In the genomic region with DNA sequence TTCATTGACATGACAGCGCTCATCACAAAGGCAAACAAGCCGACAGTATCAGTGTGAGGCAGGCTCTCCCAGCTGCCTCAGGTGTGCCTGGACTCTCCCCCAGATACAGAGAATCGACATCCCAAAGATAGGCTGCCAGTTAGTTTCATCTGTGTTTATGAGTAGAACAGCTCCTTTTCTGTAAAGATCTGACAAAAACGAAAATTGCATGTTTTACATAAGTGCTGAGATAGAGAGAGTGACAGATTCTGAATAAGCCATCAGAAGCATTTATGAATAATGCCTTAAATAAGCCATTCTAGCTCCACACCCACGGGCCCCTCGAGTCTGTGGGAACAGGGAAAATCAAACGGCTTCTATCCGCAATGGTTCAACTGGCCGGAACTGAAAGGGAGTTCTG, we compare ENCODE assay signal across 27 mouse cellular contexts. TPM values are rescaled to one million over a fixed set of nuclear protein-coding genes. Genes with fewer than 3 reads are reported as not detected.
DNase-seq lines count a peak whose midpoint lies in the region; ATAC-seq lines count a peak whose summit lies in the region.
"Had no signal": no experiment of that assay in that cellular context is flagged by ENCODE, and none has a peak within 500 bp of the region (broad histone marks: within the 10 kb centered on the region; RNA-seq: fewer than 3 reads in every experiment).

No protein-coding gene starts in this region.

- DNase-seq in frontal cortex, postnatal 10 days (ENCODE audit: low spot score in 2 of 2) = no peak
- DNase-seq in midbrain, embryonic 11.5 days (ENCODE audit: low spot score, missing footprints) = peak; percentile 67
- DNase-seq in cerebellum, postnatal 14 days = no peak
- no peak for DNase-seq in urinary bladder, postnatal 4 days (ENCODE audit: low spot score in 2 of 2)
- DNase-seq: adrenal gland, postnatal 25 days; cerebellum, adult 2 months; cerebellum, postnatal 25 days; gastrocnemius, postnatal 10 days; kidney, adult 18-20 months; kidney, postnatal 36 days; thymus, adult 2 months; thymus, postnatal 36 days had no signal

- ATAC-seq in frontal cortex, adult (ENCODE audit: low TSS enrichment) = peak; percentile 66
- no peak for ATAC-seq in midbrain, embryonic 11.5 days (ENCODE audit: low FRiP score)
- no peak for ATAC-seq in midbrain, embryonic 16.5 days
- ATAC-seq in forebrain, embryonic 16.5 days = peak; percentile 72
- ATAC-seq: CD4-positive, CD25-positive, alpha-beta regulatory T cell, adult 4 months; hindbrain, embryonic 16.5 days had no signal

- no peaks in the 10 kb centered on the region for H3K4me1 ChIP-seq in midbrain, embryonic 11.5 days (ENCODE audit: control insufficient read depth, insufficient read depth, low read length)
- no peaks in the 10 kb centered on the region for H3K4me1 ChIP-seq in midbrain, embryonic 16.5 days (ENCODE audit: control insufficient read depth, insufficient read depth, low read length)
- peaks cover 10% of the 10 kb centered on the region; the same call in 1 of the 2 replicates for H3K4me1 ChIP-seq in forebrain, embryonic 16.5 days (replicated peaks; ENCODE audit: control insufficient read depth, insufficient read depth, low read length)
- H3K4me1 ChIP-seq: heart, embryonic 10.5 days; heart, embryonic 15.5 days; limb, embryonic 13.5 days; midbrain, embryonic 12.5 days; neural tube, embryonic 13.5 days had no signal

- H3K4me3 ChIP-seq in midbrain, embryonic 11.5 days (ENCODE audit: low read depth, low read length) = no peak overlapping the region
- no peak overlapping the region for H3K4me3 ChIP-seq in midbrain, embryonic 16.5 days (ENCODE audit: low read depth, low read length)
- H3K4me3 ChIP-seq in forebrain, embryonic 16.5 days (replicated peaks; ENCODE audit: low read length) = no peak overlapping the region
- H3K4me3 ChIP-seq: heart, embryonic 10.5 days; heart, embryonic 15.5 days; left cerebral cortex, adult 2 months; limb, embryonic 13.5 days; lung, embryonic 15.5 days; midbrain, embryonic 12.5 days; neural tube, embryonic 13.5 days had no signal

- no peaks in the 10 kb centered on the region for H3K36me3 ChIP-seq in midbrain, embryonic 11.5 days (ENCODE audit: control insufficient read depth, insufficient read depth, low read length)
- no peaks in the 10 kb centered on the region for H3K36me3 ChIP-seq in midbrain, embryonic 16.5 days (ENCODE audit: control insufficient read depth, insufficient read depth, low read length)
- no peaks in the 10 kb centered on the region for H3K36me3 ChIP-seq in forebrain, embryonic 16.5 days (ENCODE audit: control insufficient read depth, insufficient read depth)
- H3K36me3 ChIP-seq: heart, embryonic 10.5 days; heart, embryonic 15.5 days; limb, embryonic 13.5 days; lung, embryonic 15.5 days; midbrain, embryonic 12.5 days; neural tube, embryonic 13.5 days had no signal

- H3K4me2 ChIP-seq in midbrain, embryonic 11.5 days = no peak overlapping the region
- H3K4me2 ChIP-seq in midbrain, embryonic 16.5 days (ENCODE audit: low read length) = no peak overlapping the region
- no peak overlapping the region for H3K4me2 ChIP-seq in forebrain, embryonic 16.5 days (ENCODE audit: low read length)
- H3K4me2 ChIP-seq: heart, embryonic 15.5 days; limb, embryonic 13.5 days; liver, embryonic 11.5 days; lung, embryonic 15.5 days; midbrain, embryonic 12.5 days; neural tube, embryonic 13.5 days had no signal

- no peak overlapping the region for H3K27ac ChIP-seq in midbrain, embryonic 11.5 days (ENCODE audit: low read depth, low read length)
- H3K27ac ChIP-seq in midbrain, embryonic 16.5 days (ENCODE audit: low read length) = no peak overlapping the region
- H3K27ac ChIP-seq in forebrain, embryonic 16.5 days (ENCODE audit: low read length) = no peak overlapping the region
- H3K27ac ChIP-seq: heart, embryonic 10.5 days; heart, embryonic 15.5 days; left cerebral cortex, adult 2 months; limb, embryonic 13.5 days; lung, embryonic 15.5 days; midbrain, embryonic 12.5 days; neural tube, embryonic 13.5 days; stomach, postnatal 0 days had no signal

- H3K9ac ChIP-seq in midbrain, embryonic 11.5 days (ENCODE audit: low read length) = no peak overlapping the region
- H3K9ac ChIP-seq in midbrain, embryonic 16.5 days (ENCODE audit: low read depth, low read length) = no peak overlapping the region
- H3K9ac ChIP-seq in forebrain, embryonic 16.5 days (replicated peaks; ENCODE audit: low read depth, low read length) = no peak overlapping the region
- H3K9ac ChIP-seq: heart, embryonic 15.5 days; limb, embryonic 13.5 days; lung, embryonic 15.5 days; midbrain, embryonic 12.5 days; neural tube, embryonic 13.5 days had no signal

- H3K9me3 ChIP-seq in midbrain, embryonic 11.5 days (ENCODE audit: control insufficient read depth, low read length) = no peaks in the 10 kb centered on the region
- no peaks in the 10 kb centered on the region for H3K9me3 ChIP-seq in midbrain, embryonic 16.5 days (replicated peaks; ENCODE audit: control insufficient read depth, low read length, poor library complexity, severe bottlenecking)
- 0 out of 2 replicates have a peak, but pooled peaks cover 2% of the 10 kb centered on the region for H3K9me3 ChIP-seq in forebrain, embryonic 16.5 days (ENCODE audit: control insufficient read depth, low read length)
- H3K9me3 ChIP-seq: heart, embryonic 10.5 days; heart, embryonic 15.5 days; lung, embryonic 15.5 days had no signal

- no peaks in the 10 kb centered on the region for H3K27me3 ChIP-seq in midbrain, embryonic 11.5 days (ENCODE audit: control insufficient read depth, insufficient read depth, low read length)
- no peaks in the 10 kb centered on the region for H3K27me3 ChIP-seq in midbrain, embryonic 16.5 days (ENCODE audit: control insufficient read depth, insufficient read depth, low read depth, low read length)
- H3K27me3 ChIP-seq in forebrain, embryonic 16.5 days (replicated peaks; ENCODE audit: control insufficient read depth, insufficient read depth, low read length) = no peaks in the 10 kb centered on the region
- H3K27me3 ChIP-seq: heart, embryonic 15.5 days; limb, embryonic 13.5 days; lung, embryonic 15.5 days; midbrain, embryonic 12.5 days; neural tube, embryonic 13.5 days had no signal

- 82% methylated on average over 9 of the region's 9 CpGs for WGBS in midbrain, embryonic 11.5 days
- 73% methylated on average over 9 of the region's 9 CpGs for WGBS in midbrain, embryonic 16.5 days
- 64% methylated on average over 9 of the region's 9 CpGs for WGBS in forebrain, embryonic 16.5 days

RNA-seq across cellular contexts. Expression of gene Ssu2, which starts 31.5 kb away (rescaled TPM):
- 0.16 and 0.52 TPM in 2 replicates for polyA plus RNA-seq in midbrain, embryonic 11.5 days (2014; fragmentation: Nextera tagmentation; extraction: Ambion mirVana)
- polyA plus RNA-seq in midbrain, embryonic 16.5 days (2015; fragmentation: Nextera tagmentation; extraction: Ambion mirVana) = 0.16 TPM in 1 of 2 replicates, not detected in the other
- not detected in 2 replicates for polyA plus RNA-seq in forebrain, embryonic 16.5 days (2015; fragmentation: Nextera tagmentation; extraction: Ambion mirVana)
- polyA plus RNA-seq: CD4-positive, CD25-positive, alpha-beta regulatory T cell, adult 4 months had no signal

RNA-seq across cellular contexts. Expression of gene Cav3, which starts 40.0 kb away (rescaled TPM):
- 0.11 TPM in 1 of 2 replicates, not detected in the other for polyA plus RNA-seq in midbrain, embryonic 11.5 days (2014; fragmentation: Nextera tagmentation; extraction: Ambion mirVana)
- 0.16 TPM in 1 of 2 replicates, not detected in the other for polyA plus RNA-seq in midbrain, embryonic 16.5 days (2015; fragmentation: Nextera tagmentation; extraction: Ambion mirVana)
- 0.29 TPM in 1 of 2 replicates, not detected in the other for polyA plus RNA-seq in forebrain, embryonic 16.5 days (2015; fragmentation: Nextera tagmentation; extraction: Ambion mirVana)
- polyA plus RNA-seq: CD4-positive, CD25-positive, alpha-beta regulatory T cell, adult 4 months; hindbrain, embryonic 11.5 days; hindbrain, embryonic 16.5 days; midbrain, embryonic 12.5 days had no signal

Comparison
In these comparisons a context has a peak if more than half of its experiments do, and no peak if none do; other contexts are left out.
1. ATAC-seq: peak in frontal cortex, adult (single experiment) and forebrain, embryonic 16.5 days (single experiment); none in midbrain, embryonic 11.5 days (single experiment) and midbrain, embryonic 16.5 days (single experiment).